Mouse (Mus musculus) cortical plate, adult 2 months (tissue): ENCODE data around the gene Gm45717.

Source experiments
- CTCF ChIP-seq: fragments of 200-500 bp; IDR thresholded peaks from 2 replicates; pipeline ENCODE4 v1.5.1; 2011; ENCODE audit warnings: mild to moderate bottlenecking, control low read depth, low read length; ENCODE audit not compliant: insufficient read depth; ENCODE audit errors: extremely low read depth
- POLR2A ChIP-seq: fragments of 200-500 bp; IDR thresholded peaks from 2 replicates; pipeline ENCODE4 v1.6.1; 2011; ENCODE audit warnings: mild to moderate bottlenecking, low read length, control low read depth; ENCODE audit not compliant: insufficient read depth; ENCODE audit errors: extremely low read depth

DNA sequence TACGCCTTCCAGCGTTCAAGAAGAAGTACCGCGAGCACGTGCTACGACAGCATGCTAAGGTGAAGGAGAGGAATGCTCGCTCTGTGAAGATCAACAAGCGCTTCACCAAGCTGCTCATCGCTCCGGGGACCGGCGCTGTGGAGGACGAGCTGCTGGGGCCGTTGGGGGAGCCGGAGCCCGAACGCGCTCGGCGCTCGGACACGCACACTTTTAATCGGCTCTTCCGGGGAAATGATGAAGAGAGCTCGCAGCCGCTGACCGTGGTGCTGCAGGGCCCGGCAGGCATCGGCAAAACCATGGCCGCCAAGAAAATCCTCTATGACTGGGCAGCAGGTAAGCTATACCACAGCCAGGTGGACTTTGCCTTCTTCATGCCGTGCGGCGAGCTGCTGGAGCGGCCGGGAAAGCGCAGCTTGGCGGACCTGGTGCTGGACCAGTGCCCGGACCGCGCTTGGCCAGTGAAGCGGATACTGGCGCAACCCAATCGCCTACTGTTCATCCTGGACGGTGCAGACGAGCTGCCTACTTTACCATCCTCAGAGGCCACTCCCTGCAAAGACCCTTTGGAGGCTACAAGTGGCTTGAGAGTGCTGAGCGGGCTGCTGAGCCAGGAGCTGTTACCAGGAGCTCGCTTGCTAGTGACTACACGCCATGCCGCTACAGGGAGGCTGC lies 33.2 kb downstream of the Gm45717 start:
- TF ChIP-seq POLR2A (no peak), CTCF (no peak)
